Mouse (Mus musculus) testis, adult 2 months (tissue): ENCODE measurements around the gene Dusp16.

Experiments
- CTCF ChIP-seq: fragments of 200-500 bp; IDR thresholded peaks from 2 replicates; pipeline ENCODE4 v1.5.1; 2012; ENCODE audit warnings: low read depth, mild to moderate bottlenecking, inconsistent platforms, low read length, moderate library complexity; ENCODE audit not compliant: control insufficient read depth, insufficient read depth, insufficient replicate concordance
- POLR2A ChIP-seq: fragments of 200-500 bp; IDR thresholded peaks from 2 replicates; pipeline ENCODE4 v1.6.1; 2012; ENCODE audit warnings: low read depth, mild to moderate bottlenecking, inconsistent platforms, low read length, moderate library complexity; ENCODE audit not compliant: control insufficient read depth

- no peak for TF ChIP-seq CTCF
- TF ChIP-seq POLR2A, result no peak
These were observed 10.9 kb downstream of the Dusp16 start for GRCm38 (mm10) chr6:134781494-134781913.
